Mouse (Mus musculus): ENCODE data around the gene Dpyd. TPM values are rescaled to one million over a fixed set of nuclear protein-coding genes. Genes with fewer than 3 reads are reported as not detected.

Gene Dpyd
- polyA plus RNA-seq, 1 experiment from 2014 or later: 37.3 TPM

DNA sequence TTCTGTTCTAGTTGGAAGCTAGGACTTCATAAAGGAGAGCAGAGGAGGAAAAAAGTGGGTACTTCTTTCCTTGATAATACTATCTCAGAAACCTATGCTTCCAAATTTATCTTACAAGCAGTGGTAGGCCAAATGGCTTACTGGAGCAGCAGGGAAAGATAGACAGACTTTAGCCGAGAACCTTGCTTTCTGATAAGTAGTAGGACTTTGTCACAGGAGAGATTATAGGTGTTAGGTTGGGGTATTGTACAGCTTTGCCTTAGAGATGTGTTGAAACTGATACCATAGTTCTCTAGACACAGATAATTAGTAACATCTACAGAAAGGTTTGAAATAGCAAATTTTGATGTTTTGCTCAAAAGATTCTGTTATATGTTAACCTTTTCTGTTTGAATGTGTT lies 28.6 kb downstream of the Dpyd start:
- H3K27ac ChIP-seq (ENCODE audit: low read length): no peak overlapping the region
- H3K4me3 ChIP-seq (ENCODE audit: low read length): no peak overlapping the region
- no peaks in the 10 kb centered on the region for H3K9me3 ChIP-seq (ENCODE audit: control insufficient read depth, low read length)
- no peak overlapping the region for H3K9ac ChIP-seq (ENCODE audit: low read depth, low read length)
- peak; percentile 83 for ATAC-seq
- H3K27me3 ChIP-seq (replicated peaks; ENCODE audit: control insufficient read depth, insufficient read depth, low read length): no peaks in the 10 kb centered on the region
- H3K36me3 ChIP-seq (ENCODE audit: control insufficient read depth, insufficient read depth, low read length): no peaks in the 10 kb centered on the region
- H3K4me1 ChIP-seq (ENCODE audit: control insufficient read depth, insufficient read depth, low read length): peaks cover 5% of the 10 kb centered on the region; the same call in 1 of the 2 replicates
- WGBS: 61% methylated on average over 1 of the region's 1 CpGs
- H3K4me2 ChIP-seq (ENCODE audit: low read depth, low read length): no peak overlapping the region

DNA sequence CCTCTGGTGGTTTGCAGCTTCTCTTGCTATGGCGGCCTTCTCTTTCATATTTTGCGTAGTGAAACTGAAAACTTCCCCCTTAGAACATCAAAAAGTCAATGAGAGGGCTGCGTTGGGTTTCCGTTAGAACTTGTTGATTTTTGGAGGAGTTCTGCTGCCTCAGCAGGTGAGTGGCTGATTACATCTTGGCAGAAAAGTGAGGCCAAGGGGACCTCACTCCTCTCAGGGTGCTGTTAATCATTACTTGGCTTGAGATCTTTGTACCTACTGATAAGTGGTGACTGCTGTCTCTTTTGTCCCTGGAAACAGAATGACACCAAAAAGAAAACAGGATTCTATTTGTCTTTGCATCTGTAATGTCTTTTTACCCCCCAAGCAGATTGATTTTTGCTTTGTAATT lies 32.9 kb downstream of the Dpyd start:
- H3K4me1 ChIP-seq (ENCODE audit: control insufficient read depth, insufficient read depth, low read length): peaks cover 5% of the 10 kb centered on the region; the same call in 1 of the 2 replicates
- no peaks in the 10 kb centered on the region for H3K9me3 ChIP-seq (ENCODE audit: control insufficient read depth, low read length)
- peak; percentile 90 for ATAC-seq
- H3K9ac ChIP-seq (ENCODE audit: low read depth, low read length): no peak overlapping the region
- WGBS: 68% methylated on average over 4 of the region's 4 CpGs
- H3K4me3 ChIP-seq (ENCODE audit: low read length): no peak overlapping the region
- H3K36me3 ChIP-seq (ENCODE audit: control insufficient read depth, insufficient read depth, low read length): no peaks in the 10 kb centered on the region
- peak overlapping the region; percentile 38; the same call in 1 of the 2 replicates for H3K4me2 ChIP-seq (ENCODE audit: low read depth, low read length)
- H3K27ac ChIP-seq (ENCODE audit: low read length): peak overlapping the region; percentile 63; the same call in 1 of the 2 replicates
- no peaks in the 10 kb centered on the region for H3K27me3 ChIP-seq (replicated peaks; ENCODE audit: control insufficient read depth, insufficient read depth, low read length)

DNA sequence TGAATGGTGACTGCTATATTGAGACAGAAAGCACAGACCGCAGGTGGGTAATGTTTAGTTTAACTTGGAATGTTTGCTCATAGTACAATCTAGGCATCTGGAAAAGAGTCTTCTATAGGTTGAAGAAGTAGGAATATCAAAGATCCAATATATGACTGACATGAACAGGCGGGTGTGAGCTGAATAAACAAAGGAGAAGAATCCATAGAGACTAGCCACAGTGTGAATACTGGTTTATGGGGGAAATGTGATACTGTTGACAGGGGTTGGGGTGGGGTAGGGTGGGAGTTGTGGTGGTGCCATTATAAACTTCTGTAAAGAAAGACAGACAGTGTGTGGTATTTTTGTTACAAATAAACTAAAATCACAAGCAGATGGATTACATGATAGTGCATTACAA lies 33.8 kb downstream of the Dpyd start:
- Histone ChIP-seq H3K4me1 (ENCODE audit: control insufficient read depth, insufficient read depth, low read length) (peaks cover 5% of the 10 kb centered on the region; the same call in 1 of the 2 replicates), H3K36me3 (ENCODE audit: control insufficient read depth, insufficient read depth, low read length) (no peaks in the 10 kb centered on the region), H3K27me3 (replicated peaks; ENCODE audit: control insufficient read depth, insufficient read depth, low read length) (no peaks in the 10 kb centered on the region), H3K9ac (ENCODE audit: low read depth, low read length) (no peak overlapping the region), H3K9me3 (ENCODE audit: control insufficient read depth, low read length) (no peaks in the 10 kb centered on the region), H3K4me3 (ENCODE audit: low read length) (no peak overlapping the region), H3K4me2 (ENCODE audit: low read depth, low read length) (no peak overlapping the region), H3K27ac (ENCODE audit: low read length) (peak overlapping the region; percentile 77)
- 49% methylated on average over 2 of the region's 2 CpGs for WGBS
- ATAC-seq: peak; percentile 61

DNA sequence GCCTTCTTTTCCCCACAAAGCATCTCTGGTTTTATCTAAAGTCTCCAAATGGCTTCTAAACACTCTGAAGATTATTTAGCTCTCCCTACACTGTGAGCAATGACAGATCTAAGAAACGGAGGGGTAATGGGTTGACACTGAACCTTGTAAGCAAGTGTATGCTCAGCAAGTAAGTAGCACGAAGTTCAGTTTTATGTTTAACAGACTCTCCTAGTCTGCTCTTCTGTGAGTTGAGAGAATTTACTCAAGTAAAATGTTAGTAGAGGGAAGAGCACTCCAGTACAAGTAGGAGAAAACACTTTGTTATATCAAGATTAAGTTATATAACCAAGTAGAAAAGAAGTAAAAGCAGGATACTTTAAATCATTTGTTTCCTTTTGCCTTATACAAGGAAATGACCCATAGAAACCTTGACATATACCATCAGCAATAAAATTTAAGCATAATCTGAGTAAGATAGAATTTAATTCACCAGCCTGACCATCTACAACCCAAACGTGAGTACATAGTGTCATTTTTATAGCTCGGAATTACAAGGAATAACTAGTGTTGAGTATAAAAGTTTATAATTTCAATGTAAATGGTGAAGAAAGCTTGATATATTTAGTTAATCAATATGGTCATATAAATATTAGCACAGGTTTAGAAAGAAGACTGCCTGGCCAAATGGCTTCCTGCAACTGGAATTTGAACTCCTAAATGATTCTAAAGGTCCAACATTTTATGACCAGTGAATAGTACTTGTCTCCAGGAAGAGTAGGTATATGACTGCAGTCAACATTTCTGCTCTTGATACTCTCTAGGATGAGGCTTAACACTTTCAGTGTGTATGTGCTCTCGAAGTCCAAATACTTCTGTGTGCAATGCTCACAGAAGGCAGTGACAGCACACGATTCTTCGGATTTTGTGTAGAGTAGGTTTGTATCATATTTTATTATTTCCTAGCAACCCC lies 40.0 kb downstream of the Dpyd start:
- Histone ChIP-seq H3K4me2 (ENCODE audit: low read depth, low read length) (0 out of 2 replicates have a peak overlapping the region, but pooled peaks have one; percentile 9), H3K27ac (ENCODE audit: low read length) (peak overlapping the region; percentile 87), H3K27me3 (replicated peaks; ENCODE audit: control insufficient read depth, insufficient read depth, low read length) (no peaks in the 10 kb centered on the region), H3K9me3 (ENCODE audit: control insufficient read depth, low read length) (no peaks in the 10 kb centered on the region), H3K9ac (ENCODE audit: low read depth, low read length) (no peak overlapping the region), H3K4me1 (ENCODE audit: control insufficient read depth, insufficient read depth, low read length) (no peaks in the 10 kb centered on the region), H3K4me3 (ENCODE audit: low read length) (no peak overlapping the region), H3K36me3 (ENCODE audit: control insufficient read depth, insufficient read depth, low read length) (no peaks in the 10 kb centered on the region)
- WGBS: 66% methylated on average over 7 of the region's 7 CpGs
- ATAC-seq: peak; percentile 94

DNA sequence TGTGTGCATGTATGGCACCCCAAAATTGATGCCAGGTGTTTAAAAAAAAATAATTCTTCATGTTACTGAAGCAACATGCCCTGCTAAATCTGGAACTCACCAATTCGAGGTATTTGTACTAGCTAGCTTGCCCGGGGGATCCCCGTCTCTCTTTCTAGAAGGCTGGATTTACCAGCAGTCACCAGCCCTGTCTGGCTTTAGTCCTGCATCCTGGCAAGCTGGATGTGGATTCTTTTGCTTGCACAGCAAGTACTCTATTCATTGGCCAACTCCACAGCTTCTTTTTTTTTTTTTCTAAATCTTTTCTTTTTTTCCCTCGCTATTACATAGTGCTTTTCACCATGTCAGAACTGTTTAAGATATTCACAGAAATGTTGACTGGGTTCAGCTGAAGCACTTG lies 46.8 kb downstream of the Dpyd start:
- Histone ChIP-seq H3K27ac (ENCODE audit: low read length) (no peak overlapping the region), H3K27me3 (replicated peaks; ENCODE audit: control insufficient read depth, insufficient read depth, low read length) (no peaks in the 10 kb centered on the region), H3K9me3 (ENCODE audit: control insufficient read depth, low read length) (no peaks in the 10 kb centered on the region), H3K4me3 (ENCODE audit: low read length) (no peak overlapping the region), H3K36me3 (ENCODE audit: control insufficient read depth, insufficient read depth, low read length) (no peaks in the 10 kb centered on the region), H3K9ac (ENCODE audit: low read depth, low read length) (no peak overlapping the region), H3K4me2 (ENCODE audit: low read depth, low read length) (no peak overlapping the region), H3K4me1 (ENCODE audit: control insufficient read depth, insufficient read depth, low read length) (no peaks in the 10 kb centered on the region)
- WGBS: 74% methylated on average over 4 of the region's 4 CpGs
- ATAC-seq: no peak

DNA sequence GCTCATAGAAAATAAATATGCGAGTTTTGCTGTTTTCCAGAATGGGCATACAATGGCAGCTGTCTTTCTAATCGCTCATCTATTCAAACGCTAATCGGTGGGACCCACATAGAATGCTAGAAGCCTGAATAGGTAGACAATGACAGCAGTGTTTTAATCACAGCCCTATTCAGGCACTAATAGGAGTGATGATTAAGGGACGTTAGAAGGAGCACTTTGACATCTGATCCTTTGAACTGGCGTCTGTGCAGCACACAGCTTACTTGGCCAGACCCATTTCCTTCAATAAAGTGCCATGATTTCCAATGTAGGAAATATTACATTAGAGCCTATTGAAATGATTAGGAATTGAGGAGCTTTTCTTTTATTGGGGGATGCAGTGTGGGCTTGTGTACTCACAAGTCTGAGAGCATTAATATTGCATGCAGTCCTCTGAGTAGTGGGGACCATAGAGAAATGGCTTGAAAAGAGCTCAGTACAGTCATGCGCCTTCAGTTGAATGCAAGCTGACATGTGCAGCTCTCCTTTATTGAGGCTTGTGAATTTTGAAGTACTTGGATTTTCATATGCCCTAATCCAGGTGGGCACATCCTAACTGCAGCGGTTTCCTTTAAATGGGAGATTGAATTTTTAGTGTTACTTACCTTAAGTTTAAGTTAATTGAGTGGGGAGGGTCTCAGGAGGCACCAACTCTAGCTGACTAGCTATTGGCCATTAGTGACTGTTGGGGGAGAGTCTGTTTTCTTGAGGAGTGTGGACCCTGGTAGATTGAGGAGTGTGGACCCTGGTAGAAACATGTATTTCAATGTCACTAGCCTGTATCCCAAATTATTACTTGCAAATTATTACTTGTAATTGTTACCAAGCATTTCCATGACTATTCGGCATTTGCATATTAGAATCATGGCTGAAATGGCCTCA lies 64.8 kb downstream of the Dpyd start:
- no peak for ATAC-seq
- Histone ChIP-seq H3K9me3 (ENCODE audit: control insufficient read depth, low read length) (no peaks in the 10 kb centered on the region), H3K4me2 (ENCODE audit: low read depth, low read length) (no peak overlapping the region), H3K36me3 (ENCODE audit: control insufficient read depth, insufficient read depth, low read length) (no peaks in the 10 kb centered on the region), H3K4me3 (ENCODE audit: low read length) (no peak overlapping the region), H3K9ac (ENCODE audit: low read depth, low read length) (no peak overlapping the region), H3K27me3 (replicated peaks; ENCODE audit: control insufficient read depth, insufficient read depth, low read length) (no peaks in the 10 kb centered on the region), H3K4me1 (ENCODE audit: control insufficient read depth, insufficient read depth, low read length) (no peaks in the 10 kb centered on the region), H3K27ac (ENCODE audit: low read length) (no peak overlapping the region)
- 68% methylated on average over 9 of the region's 9 CpGs for WGBS

DNA sequence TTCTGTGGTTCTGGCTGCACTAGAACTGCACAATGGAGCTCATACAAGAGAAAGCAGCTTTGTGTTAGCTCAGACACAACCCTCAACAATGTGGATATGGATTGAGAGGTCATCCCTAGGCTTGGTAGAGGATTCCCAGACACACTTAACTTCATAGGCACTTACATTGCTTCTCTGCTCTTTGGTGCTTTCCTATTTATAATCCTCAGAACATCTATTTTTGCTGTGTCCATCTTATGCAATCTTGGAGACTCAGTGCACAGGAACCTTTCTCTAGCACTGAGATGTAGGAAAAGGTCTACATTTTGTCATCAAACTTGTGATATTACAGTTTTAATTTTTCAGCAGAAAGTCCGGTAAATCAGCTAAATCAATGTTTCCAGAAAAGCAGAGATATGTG lies 67.8 kb downstream of the Dpyd start:
- H3K9ac ChIP-seq (ENCODE audit: low read depth, low read length): no peak overlapping the region
- no peak overlapping the region for H3K4me3 ChIP-seq (ENCODE audit: low read length)
- no peak overlapping the region for H3K27ac ChIP-seq (ENCODE audit: low read length)
- H3K4me2 ChIP-seq (ENCODE audit: low read depth, low read length): no peak overlapping the region
- H3K9me3 ChIP-seq (ENCODE audit: control insufficient read depth, low read length): no peaks in the 10 kb centered on the region
- ATAC-seq: no peak
- no peaks in the 10 kb centered on the region for H3K36me3 ChIP-seq (ENCODE audit: control insufficient read depth, insufficient read depth, low read length)
- no peaks in the 10 kb centered on the region for H3K27me3 ChIP-seq (replicated peaks; ENCODE audit: control insufficient read depth, insufficient read depth, low read length)
- 88% methylated on average over 1 of the region's 1 CpGs for WGBS
- H3K4me1 ChIP-seq (ENCODE audit: control insufficient read depth, insufficient read depth, low read length): no peaks in the 10 kb centered on the region

DNA sequence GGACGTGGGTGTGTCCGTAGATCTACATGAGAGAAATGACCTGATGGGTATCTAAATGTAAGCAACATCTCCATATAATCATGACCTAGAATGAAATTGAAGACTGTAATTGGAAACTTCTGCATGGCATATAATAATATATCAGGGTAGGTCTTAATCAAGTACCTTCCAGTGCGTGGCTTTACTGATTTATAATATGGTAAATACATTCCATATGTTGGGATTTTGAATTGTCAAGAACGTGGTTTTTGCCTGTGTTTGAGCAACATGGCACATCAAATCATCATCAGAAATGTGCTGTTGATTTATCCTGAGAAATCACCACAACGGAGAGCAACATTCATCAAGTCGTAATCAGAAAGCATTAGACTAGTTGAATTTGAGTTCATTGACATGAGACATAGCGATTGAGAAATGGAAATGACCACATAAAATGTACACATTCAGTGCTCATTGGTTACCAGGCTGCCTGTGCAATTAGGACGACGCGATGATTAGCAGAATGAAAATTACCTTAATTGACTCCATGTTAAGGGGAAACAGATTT lies 84.2 kb downstream of the Dpyd start:
- H3K4me2 ChIP-seq (ENCODE audit: low read depth, low read length): no peak overlapping the region
- no peaks in the 10 kb centered on the region for H3K9me3 ChIP-seq (ENCODE audit: control insufficient read depth, low read length)
- no peaks in the 10 kb centered on the region for H3K4me1 ChIP-seq (ENCODE audit: control insufficient read depth, insufficient read depth, low read length)
- no peak overlapping the region for H3K9ac ChIP-seq (ENCODE audit: low read depth, low read length)
- no peak for ATAC-seq
- no peaks in the 10 kb centered on the region for H3K27me3 ChIP-seq (replicated peaks; ENCODE audit: control insufficient read depth, insufficient read depth, low read length)
- no peak overlapping the region for H3K4me3 ChIP-seq (ENCODE audit: low read length)
- H3K27ac ChIP-seq (ENCODE audit: low read length): no peak overlapping the region
- H3K36me3 ChIP-seq (ENCODE audit: control insufficient read depth, insufficient read depth, low read length): no peaks in the 10 kb centered on the region
- WGBS: 87% methylated on average over 10 of the region's 10 CpGs
